Mouse (Mus musculus) spleen, adult 2 months (tissue): ENCODE results near the gene ccdc198.

ENCODE experiments used
- CTCF ChIP-seq: fragments of 200-500 bp; IDR thresholded peaks from 2 replicates; pipeline ENCODE4 v1.5.1; 2011; ENCODE audit warnings: mild to moderate bottlenecking, inconsistent platforms; ENCODE audit not compliant: insufficient read depth, insufficient read length, insufficient replicate concordance; ENCODE audit errors: extremely low read depth
- POLR2A ChIP-seq: fragments of 200-500 bp; IDR thresholded peaks from 2 replicates; pipeline ENCODE4 v1.6.1; 2011; ENCODE audit warnings: low read depth, low read length, inconsistent platforms

DNA sequence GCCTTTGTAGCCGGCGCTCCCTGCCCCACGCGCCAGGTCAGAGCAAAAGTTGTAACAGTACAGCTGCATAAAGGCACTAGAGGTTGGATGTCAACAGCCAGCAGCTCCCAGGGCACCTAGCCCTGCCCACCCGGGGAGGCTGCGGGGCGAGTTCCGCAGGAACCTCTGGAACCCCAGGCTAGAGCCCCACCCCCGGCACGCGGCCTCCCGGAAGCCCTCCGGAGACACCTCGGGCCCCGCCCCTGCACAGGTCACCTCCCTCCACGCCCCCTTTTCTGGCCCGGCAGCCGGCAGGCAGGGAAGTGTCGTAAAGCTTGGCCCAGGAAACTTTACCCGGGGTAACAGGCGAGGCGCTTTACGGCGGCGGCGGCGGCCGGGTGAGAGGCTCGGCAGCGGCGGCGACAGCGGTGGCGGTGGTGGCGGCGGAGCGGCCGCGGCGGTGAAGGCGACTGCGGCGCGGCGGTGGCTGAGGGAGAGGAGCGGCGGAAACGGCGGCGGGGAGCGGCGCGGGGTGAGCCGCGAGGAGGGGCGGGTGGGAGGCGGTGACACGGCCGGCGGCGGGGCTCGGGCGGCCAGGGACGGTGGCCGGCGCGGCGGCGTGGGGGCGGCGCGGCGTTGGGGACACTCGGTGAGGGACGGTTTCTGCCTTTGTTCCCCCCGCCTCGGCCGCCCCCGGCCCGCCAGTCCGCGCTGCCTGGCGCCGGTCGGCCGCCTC, 73.2 kb downstream of the ccdc198 start, which contains the start of gene Naa30:
- peak; percentile 54 for TF ChIP-seq POLR2A
- TF ChIP-seq CTCF = no peak
